Mouse (Mus musculus) pancreas, adult 10 weeks (tissue): ENCODE measurements around the gene Cntnap5b. TPM values are rescaled to one million over a fixed set of nuclear protein-coding genes. Genes with fewer than 3 reads are reported as not detected.

Source experiments
- polyA plus RNA-seq: library from polyadenylated mRNA; stranded (reverse); fragments of 350-450 nt; fragmentation: Illumina TruSeq; extraction: RNeasy Lipid Tissue Mini Kit (QIAGEN cat#74804); gene quantifications from one replicate; pipeline ENCODE4 v1.2.3, GENCODE M21; 2015; ENCODE audit warnings: low read depth, low replicate concordance; ENCODE audit not compliant: insufficient read depth

Gene Cntnap5b
- polyA plus RNA-seq, result not detected

GRCm38 (mm10) chr1:99772614-99773013, at the start of gene Cntnap5b:
Cntnap5b (plus strand) TSS chr1:99772765.

